Mouse (Mus musculus) adrenal gland, postnatal 14 days (tissue): ENCODE results near the gene Gm2022. TPM values are rescaled to one million over a fixed set of nuclear protein-coding genes. Genes with fewer than 3 reads are reported as not detected.
"Not testable (repeated sequence)": the region's sequence is repeated elsewhere in the genome, so short reads cannot be mapped to it uniquely, and the experiment has no call there.

ENCODE experiments used
- DNase-seq: peaks from one replicate; pipeline ENCODE4 v3.0.0; 2021; ENCODE audit warnings: mixed read lengths
- long read RNA-seq, 2 experiments: library from polyadenylated mRNA; stranded (forward); transcript quantifications; one replicate each; pipeline ENCODE4 v2.0.0; 2021
- total RNA-seq: library from RNA; stranded (reverse); gene quantifications from 2 replicates; pipeline ENCODE4 v1.2.3, GENCODE M21; 2021

The Gm2022 gene
- total RNA-seq = not detected in 2 replicates
- long read RNA-seq, experiment 1 = 0 reads
- long read RNA-seq, experiment 2 = 0 reads

DNA sequence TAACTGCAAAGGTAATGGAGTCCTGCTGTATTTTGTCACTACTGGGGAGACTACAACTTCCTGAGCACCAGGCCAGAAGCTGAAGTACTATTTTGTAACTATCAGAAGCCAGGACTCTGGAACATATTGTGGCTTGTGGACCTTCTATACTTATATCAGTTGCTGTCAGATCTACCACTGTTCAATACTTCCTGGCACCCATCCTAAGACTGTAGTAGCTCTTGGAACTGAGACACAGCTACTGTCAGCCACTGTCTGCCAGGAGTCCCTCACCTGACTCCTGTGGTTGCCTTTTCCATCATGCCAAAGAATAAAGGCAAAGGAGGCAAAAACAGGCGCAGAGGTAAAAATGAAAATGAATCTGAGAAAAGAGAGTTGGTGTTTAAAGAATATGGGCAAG is at the start of gene Gm2022:
Gene Gm2022, plus strand, starts transcription at position 301 of the 400 bp plus-strand sequence.
- not testable (repeated sequence) for DNase-seq

DNA sequence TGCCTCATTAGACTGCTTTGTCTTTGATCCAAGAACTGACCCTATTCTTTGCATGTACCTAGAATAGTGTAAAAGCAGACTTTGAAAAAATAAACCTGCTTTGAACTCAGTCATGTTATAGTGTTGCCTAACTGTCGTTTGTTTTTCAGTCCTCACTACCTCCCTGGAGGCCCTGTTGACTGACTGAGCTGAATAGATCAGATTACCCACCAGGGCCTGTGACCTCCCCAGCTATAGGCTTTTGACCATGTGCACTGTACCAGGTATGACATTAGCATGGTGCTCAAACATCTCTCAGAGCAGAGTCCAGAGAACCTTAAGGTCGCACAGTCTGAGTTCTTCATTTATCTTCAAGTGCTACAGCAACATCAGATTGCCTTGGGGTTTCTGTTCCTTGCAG is 44.5 kb upstream of the Gm2022 start:
- DNase-seq = not testable (repeated sequence)

DNA sequence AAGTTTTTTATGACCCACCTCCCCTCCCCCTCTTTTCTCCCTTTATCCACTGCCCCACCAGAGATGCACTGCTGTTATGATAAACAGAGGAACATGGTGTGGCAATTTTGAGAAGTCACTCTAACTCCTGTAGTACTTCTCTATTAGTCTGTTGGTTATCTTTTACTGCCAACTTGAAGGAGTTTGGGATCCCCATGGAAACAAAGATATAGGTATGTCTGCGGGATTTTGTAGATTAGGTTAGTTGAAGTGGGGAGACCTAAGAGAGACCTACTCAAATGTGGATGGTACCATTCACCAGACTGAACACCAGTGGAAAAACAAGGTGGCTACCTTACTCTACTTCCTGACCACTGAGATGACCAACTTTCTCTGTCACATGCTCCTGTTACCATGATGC is 39.1 kb upstream of the Gm2022 start:
- not testable (repeated sequence) for DNase-seq

DNA sequence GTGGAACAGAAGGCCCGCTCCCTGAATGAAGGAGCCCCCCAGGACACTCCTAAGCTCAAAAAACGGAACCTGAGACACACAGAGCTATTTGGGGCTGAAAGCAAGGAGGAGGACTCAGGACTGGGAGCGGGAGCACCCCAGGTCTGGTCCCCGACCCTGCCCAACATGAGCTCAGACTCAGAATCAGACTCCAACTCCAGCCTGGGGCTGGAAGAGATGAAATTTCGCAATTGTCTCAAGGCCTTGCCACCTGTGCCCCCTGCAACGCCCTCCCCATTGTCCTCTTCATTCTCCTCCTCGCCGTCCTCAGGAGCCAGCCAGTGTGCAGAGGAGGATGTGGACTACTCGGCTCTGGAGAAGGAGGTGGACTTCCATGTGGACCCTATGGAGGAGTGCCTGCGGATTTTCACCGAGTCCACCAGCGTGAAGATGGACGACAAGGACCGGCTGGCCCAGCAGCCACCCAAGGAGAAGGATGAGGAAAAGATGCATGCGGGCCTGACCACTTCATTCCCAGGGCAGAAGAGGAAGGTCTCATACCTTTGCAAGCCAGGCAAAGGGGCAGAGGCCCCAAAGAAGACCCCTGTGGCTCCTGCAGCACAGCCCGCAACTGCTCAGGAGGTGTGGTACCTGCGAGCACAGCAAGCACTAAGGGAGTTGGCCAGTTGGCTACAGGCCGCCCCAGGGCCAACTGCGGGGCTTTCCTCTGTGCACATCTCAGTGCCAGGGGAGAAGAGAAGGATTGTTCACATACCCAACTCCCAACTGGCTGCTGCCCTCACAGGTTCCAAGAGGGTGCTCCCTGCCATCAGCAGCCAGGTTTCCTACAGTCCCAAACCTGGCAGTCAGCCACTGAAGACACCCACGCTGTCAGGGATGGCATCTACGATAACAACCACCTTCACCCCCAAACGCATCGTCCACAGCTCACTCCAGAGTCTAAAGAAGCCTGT is 33.2 kb upstream of the Gm2022 start:
- DNase-seq = not testable (repeated sequence)

DNA sequence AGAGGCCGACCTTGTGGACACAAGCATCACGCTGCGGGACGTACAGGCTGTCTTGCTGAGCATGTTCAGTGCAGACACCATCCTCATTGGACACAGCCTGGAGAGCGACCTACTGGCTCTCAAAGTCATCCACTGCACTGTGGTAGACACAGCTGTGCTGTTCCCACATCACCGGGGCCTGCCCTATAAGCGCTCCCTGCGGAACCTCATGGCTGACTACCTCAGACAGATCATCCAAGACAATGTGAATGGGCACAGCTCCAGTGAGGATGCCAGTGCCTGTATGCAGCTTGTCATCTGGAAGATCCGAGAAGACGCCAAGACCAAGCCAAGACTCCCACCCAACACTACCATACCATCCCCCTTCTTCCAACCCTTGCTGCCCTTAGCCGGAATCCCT is 31.5 kb upstream of the Gm2022 start:
- not testable (repeated sequence) for DNase-seq

DNA sequence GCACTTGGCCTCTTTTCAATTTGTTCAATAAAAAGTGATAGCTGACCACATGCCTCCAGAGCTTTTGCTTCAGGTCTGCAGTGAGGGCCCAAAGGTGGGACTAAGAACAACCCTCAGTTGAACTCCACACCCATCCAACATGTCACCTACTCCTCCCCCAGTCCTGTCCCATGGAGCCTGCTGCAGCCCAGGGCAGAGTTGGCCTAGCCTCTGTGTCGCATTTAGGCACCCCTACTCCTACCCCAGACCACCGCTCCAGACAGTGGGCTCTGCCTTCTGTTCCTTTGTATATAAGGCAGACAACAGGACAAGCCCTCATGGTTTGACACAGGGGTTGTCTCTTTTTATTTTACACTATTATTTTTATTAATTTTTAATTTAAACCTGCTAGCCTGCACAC is 31.1 kb upstream of the Gm2022 start:
- DNase-seq = not testable (repeated sequence)

DNA sequence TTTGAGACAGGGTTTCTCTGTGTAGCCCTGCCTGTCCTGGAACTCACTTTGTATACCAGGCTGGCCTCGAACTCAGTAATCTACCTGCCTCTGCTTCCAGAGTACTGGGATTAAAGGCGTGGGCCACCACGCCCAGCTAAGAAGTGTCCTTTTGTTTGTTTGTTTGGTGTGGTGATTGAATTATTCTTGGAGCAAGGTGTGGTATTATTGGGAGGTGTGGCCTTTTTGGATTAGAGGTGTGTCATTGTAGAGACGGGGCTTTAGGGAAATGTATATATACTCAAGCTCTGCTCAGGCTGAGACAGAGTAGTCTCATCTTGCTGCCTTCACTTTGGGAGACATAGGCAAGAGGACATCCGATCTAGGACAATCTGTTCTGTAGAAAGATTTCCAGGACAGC is 21.4 kb upstream of the Gm2022 start, which contains the start of gene Gm2016:
Gene Gm2016, plus strand, starts transcription at position 301 of the 400 bp plus-strand sequence.
- not testable (repeated sequence) for DNase-seq

DNA sequence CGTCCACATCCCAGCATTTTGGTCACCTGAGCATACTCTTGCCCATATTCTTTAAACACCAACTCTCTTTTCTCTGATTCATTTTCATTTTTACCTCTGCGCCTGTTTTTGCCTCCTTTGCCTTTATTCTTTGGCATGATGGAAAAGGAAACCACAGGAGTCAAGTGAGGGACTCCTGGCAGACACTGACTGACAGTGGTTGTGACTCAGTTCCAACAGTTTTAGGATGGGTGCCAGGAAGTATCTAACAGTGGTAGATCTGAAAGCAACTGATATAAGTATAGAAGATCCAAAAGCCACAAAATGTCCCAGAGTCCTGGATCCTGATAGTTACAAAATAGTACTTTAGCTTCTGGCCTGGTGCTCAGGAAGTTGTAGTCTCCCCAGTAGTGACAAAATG is 24.6 kb downstream of the Gm2022 start, which contains the start of gene Gm2035:
Gene Gm2035, minus strand, starts transcription at position 137 of the 400 bp plus-strand sequence.
- DNase-seq = not testable (repeated sequence)

Other genes with a start within 250 kb of the Gm2022 start
- not detected in 2 replicates for gene Gm21319, start 119.6 kb upstream of the Gm2022 start, total RNA-seq
- not detected in 2 replicates for gene Gm21936, start 99.9 kb upstream of the Gm2022 start, total RNA-seq
- gene BB287469, start 78.8 kb upstream of the Gm2022 start, total RNA-seq = not detected in 2 replicates
- gene Gm2001, start 53.0 kb upstream of the Gm2022 start, total RNA-seq = not detected in 2 replicates
- gene Gm2016, start 21.3 kb upstream of the Gm2022 start, total RNA-seq = not detected in 2 replicates
- gene Gm2035, start 24.5 kb downstream of the Gm2022 start, total RNA-seq = not detected in 2 replicates
- not detected in 2 replicates for gene Gm2042, start 58.7 kb downstream of the Gm2022 start, total RNA-seq
- gene Gm2075, start 116.5 kb downstream of the Gm2022 start, total RNA-seq = not detected in 2 replicates
- gene Gm6803, start 123.4 kb downstream of the Gm2022 start, total RNA-seq = not detected in 2 replicates
- not detected in 2 replicates for gene Gm2056, start 131.6 kb downstream of the Gm2022 start, total RNA-seq
- gene Gm16368, start 188.3 kb downstream of the Gm2022 start, total RNA-seq = not detected in 2 replicates